Mouse (Mus musculus): ENCODE measurements around the gene Iqcg. TPM values are rescaled to one million over a fixed set of nuclear protein-coding genes. Genes with fewer than 3 reads are reported as not detected.

The Iqcg gene
- polyA plus RNA-seq, 1 experiment from 2014 or later: 1.7 TPM

MicroRNAs within 50 kb of the gene (microRNA counts, 519-probe panel; counts per million panel counts)
- 97.1 counts per million, percentile 29 among the panel's probes with 10 or more counts for microRNA mmu-miR-1947

Other genes with a start within 250 kb of the Iqcg start
- 0.61 and 1.0 TPM in 2 replicates for gene Smbd1, start 245.7 kb downstream of the Iqcg start, polyA plus RNA-seq (2015; fragmentation: Nextera tagmentation; extraction: Ambion mirVana)
- gene Fyttd1, start 178.7 kb downstream of the Iqcg start, polyA plus RNA-seq (2015; fragmentation: Nextera tagmentation; extraction: Ambion mirVana): 72.6 and 97.7 TPM in 2 replicates
- gene Rubcn, start 178.5 kb downstream of the Iqcg start, polyA plus RNA-seq (2015; fragmentation: Nextera tagmentation; extraction: Ambion mirVana): 14.1 and 14.3 TPM in 2 replicates
- gene Lrch3, start 142.1 kb downstream of the Iqcg start, polyA plus RNA-seq (2015; fragmentation: Nextera tagmentation; extraction: Ambion mirVana): 14.6 and 15.3 TPM in 2 replicates
- 1,031 and 1,044 TPM in 2 replicates for gene Rpl35a, start 235 bp upstream of the Iqcg start, polyA plus RNA-seq (2015; fragmentation: Nextera tagmentation; extraction: Ambion mirVana)
- gene Lmln, start 6.3 kb upstream of the Iqcg start, polyA plus RNA-seq (2015; fragmentation: Nextera tagmentation; extraction: Ambion mirVana): 2.0 and 3.4 TPM in 2 replicates
- gene Osbpl11, start 128.9 kb upstream of the Iqcg start, polyA plus RNA-seq (2015; fragmentation: Nextera tagmentation; extraction: Ambion mirVana): 14.7 and 15.2 TPM in 2 replicates
- 80.2 and 82.5 TPM in 2 replicates for gene Snx4, start 195.2 kb upstream of the Iqcg start, polyA plus RNA-seq (2015; fragmentation: Nextera tagmentation; extraction: Ambion mirVana)